Mouse (Mus musculus) common myeloid progenitor, adult 5-6 weeks (primary cell): Measurements from ENCODE around the gene Tor1b. TPM values are rescaled to one million over a fixed set of nuclear protein-coding genes. Genes with fewer than 3 reads are reported as not detected.

Source experiments
- ATAC-seq: replicated peaks from 2 replicates; pipeline ENCODE4 v1.8.0; 2016; ENCODE audit warnings: low read depth, mild to moderate bottlenecking, moderate TSS enrichment, inconsistent platforms; ENCODE audit not compliant: poor library complexity, severe bottlenecking
- total RNA-seq: library from RNA; stranded (forward); fragments of 200-1000, 187-1606 nt; gene quantifications from 2 replicates; pipeline ENCODE4 v1.2.3, GENCODE M21; 2017

Gene Tor1b
- total RNA-seq, 1 experiment from 2014 or later: 30.4 TPM

GRCm38 (mm10) chr2:30981790-30982513 lies 29.2 kb downstream of the Tor1b start, which contains the start of the genes BC005624 and Usp20:
BC005624 (minus strand) TSS chr2:30982201.
Usp20 (plus strand) TSS chr2:30982279.
- ATAC-seq: peak; percentile 95

- no peak for ATAC-seq
These were observed 30.3 kb downstream of the Tor1b start for GRCm38 (mm10) chr2:30983024-30983423.

- ATAC-seq: no peak
These were observed 32.6 kb downstream of the Tor1b start for GRCm38 (mm10) chr2:30985111-30986020.

- no peak for ATAC-seq
These were observed 37.5 kb downstream of the Tor1b start for GRCm38 (mm10) chr2:30990221-30990620.

GRCm38 (mm10) chr2:30994853-30995252 lies 42.1 kb downstream of the Tor1b start:
- no peak for ATAC-seq

GRCm38 (mm10) chr2:30995432-30995996 lies 42.8 kb downstream of the Tor1b start:
- no peak for ATAC-seq

GRCm38 (mm10) chr2:30998443-30999260 lies 45.9 kb downstream of the Tor1b start:
- no peak for ATAC-seq

- no peak for ATAC-seq
These were observed 50.1 kb downstream of the Tor1b start for GRCm38 (mm10) chr2:31002857-31003256.

- ATAC-seq: peak; percentile 20; the same call in 1 of the 2 replicates
These were observed 52.7 kb downstream of the Tor1b start for GRCm38 (mm10) chr2:31005453-31005852.

- peak; percentile 84 for ATAC-seq
These were observed 53.7 kb downstream of the Tor1b start for GRCm38 (mm10) chr2:31006434-31006833.

- no peak for ATAC-seq
These were observed 54.4 kb downstream of the Tor1b start for GRCm38 (mm10) chr2:31007208-31007607.

Other genes starting within 250 kb of the Tor1b start
- gene 1700001O22Rik, start 149.3 kb upstream of the Tor1b start, total RNA-seq: not detected in 2 replicates
- 16.4 and 26.9 TPM in 2 replicates for gene Ntmt1, start 145.1 kb upstream of the Tor1b start, total RNA-seq
- 13.7 and 17.5 TPM in 2 replicates for gene Asb6, start 122.6 kb upstream of the Tor1b start, total RNA-seq
- not detected in 2 replicates for gene Prrx2, start 118.0 kb upstream of the Tor1b start, total RNA-seq
- gene Ptges, start 23.1 kb upstream of the Tor1b start, total RNA-seq: 0.15 TPM in 1 of 2 replicates, not detected in the other
- 43.6 and 52.2 TPM in 2 replicates for gene Tor1a, start 15.0 kb downstream of the Tor1b start, total RNA-seq
- 69.7 and 74.5 TPM in 2 replicates for gene BC005624, start 29.2 kb downstream of the Tor1b start, total RNA-seq
- gene Usp20, start 29.3 kb downstream of the Tor1b start, total RNA-seq: 2.2 and 5.7 TPM in 2 replicates
- gene Fnbp1, start 189.0 kb downstream of the Tor1b start, total RNA-seq: 43.4 and 54.3 TPM in 2 replicates
- gene Gpr107, start 199.4 kb downstream of the Tor1b start, total RNA-seq: 13.7 and 15.1 TPM in 2 replicates